Mouse (Mus musculus): Measurements from ENCODE around the gene Hnrnpab.

- TF ChIP-seq GATA1 (IDR thresholded peaks at IDR 0.05; ENCODE audit: borderline replicate concordance, low read length), result no peak
- no peak for TF ChIP-seq CTCF (IDR thresholded peaks at IDR 0.05; ENCODE audit: low read depth, low read length)
- TF ChIP-seq GATA2 (IDR thresholded peaks at IDR 0.05; ENCODE audit: borderline replicate concordance, low read depth, low read length), result no peak
- TF ChIP-seq TAL1 (conservative IDR thresholded peaks at IDR 0.05; ENCODE audit: low read depth, low read length), result no peak
Observed at GRCm38 (mm10) chr11:51632130-51632753, 25.6 kb upstream of the Hnrnpab start.

Measured in G1E (cell line).